Mouse (Mus musculus) C2C12 (cell line): ENCODE results near the gene Fam173a. TPM values are rescaled to one million over a fixed set of nuclear protein-coding genes. Genes with fewer than 3 reads are reported as not detected.
A peak's percentile ranks its signal among the peaks of the same experiment; 100 is the strongest.

Experiments
- H3K27me3 ChIP-seq: one replicate; pipeline ENCODE4 v1.6.1; 2011; ENCODE audit not compliant: control insufficient read depth, insufficient read depth, insufficient read length
- H3K36me3 ChIP-seq: one replicate; pipeline ENCODE4 v1.6.1; 2011; ENCODE audit not compliant: control insufficient read depth, insufficient read depth
- H3K4me3 ChIP-seq: one replicate; pipeline ENCODE4 v1.5.1; 2011; ENCODE audit warnings: mild to moderate bottlenecking, control low read depth; ENCODE audit not compliant: poor library complexity, insufficient read depth, severe bottlenecking
- H3K79me2 ChIP-seq: one replicate; pipeline ENCODE4 v1.6.1; 2011; ENCODE audit not compliant: control insufficient read depth, insufficient read depth
- H3K79me3 ChIP-seq: one replicate; pipeline ENCODE4 v1.6.1; 2011; ENCODE audit warnings: low read depth, control low read depth
- H3ac ChIP-seq: one replicate; pipeline ENCODE3; 2011; ENCODE audit warnings: low read depth; ENCODE audit not compliant: control insufficient read depth, insufficient read length
- CEBPB ChIP-seq: IDR thresholded peaks from one replicate; pipeline ENCODE4 v1.6.1; 2011; ENCODE audit warnings: low read depth, mild to moderate bottlenecking, control low read depth, moderate library complexity
- CTCF ChIP-seq: IDR thresholded peaks from one replicate; pipeline ENCODE4 v1.5.1; 2011; ENCODE audit not compliant: control insufficient read depth, insufficient read depth, insufficient read length
- FOSL1 ChIP-seq: IDR thresholded peaks from one replicate; pipeline ENCODE4 v1.8.0; 2011; ENCODE audit warnings: mild to moderate bottlenecking, low read length; ENCODE audit not compliant: poor library complexity, insufficient read depth, severe bottlenecking
- MAX ChIP-seq: IDR thresholded peaks from one replicate; pipeline ENCODE4 v1.6.1; 2011; ENCODE audit warnings: mild to moderate bottlenecking, control low read depth
- MYOD1 ChIP-seq: IDR thresholded peaks from one replicate; pipeline ENCODE4 v1.6.1; 2011; ENCODE audit warnings: low read depth; ENCODE audit not compliant: control insufficient read depth, insufficient read length
- MYOG ChIP-seq: IDR thresholded peaks from one replicate; pipeline ENCODE4 v1.6.1; 2011; ENCODE audit not compliant: control insufficient read depth, insufficient read length; ENCODE audit errors: extremely low read depth
- USF1 ChIP-seq: IDR thresholded peaks from one replicate; pipeline ENCODE4 v1.6.1; 2011; ENCODE audit warnings: low read depth, mild to moderate bottlenecking, control low read depth, moderate library complexity
- polyA plus RNA-seq: library from polyadenylated mRNA; unstranded; fragments of >200 nt; fragmentation: generic; extraction: Trizol; gene quantifications from one replicate; pipeline ENCODE4 v1.2.1, GENCODE M21; 2012; ENCODE audit warnings: missing spikeins

The Fam173a gene
- polyA plus RNA-seq, 1 experiment: 46.0 TPM

DNA sequence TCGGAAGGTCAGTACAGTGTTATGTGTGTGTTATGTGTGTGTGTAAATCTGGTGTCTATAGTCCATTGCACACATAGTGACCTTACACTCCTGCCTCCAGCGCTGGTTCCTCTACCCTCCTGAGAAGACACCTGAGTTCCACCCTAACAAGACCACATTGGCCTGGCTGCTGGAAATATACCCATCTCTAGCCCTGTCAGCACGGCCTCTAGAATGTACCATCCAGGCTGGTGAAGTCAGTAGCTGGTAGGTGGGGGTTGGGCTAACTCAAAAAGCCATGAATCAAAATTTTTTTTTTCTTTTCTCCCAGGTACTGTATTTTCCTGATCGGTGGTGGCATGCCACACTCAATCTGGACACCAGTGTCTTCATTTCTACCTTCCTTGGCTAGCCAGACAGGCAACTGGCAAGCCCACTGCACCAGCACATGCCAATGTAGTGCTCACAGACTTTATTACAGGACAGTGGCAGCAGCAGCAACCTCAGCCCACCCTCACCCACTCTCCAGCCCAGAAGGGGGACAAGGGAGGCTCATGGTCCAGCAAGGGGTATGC is 37.6 kb upstream of the Fam173a start:
- Histone ChIP-seq H3K36me3 (peaks cover 27% of the 10 kb centered on the region), H3K79me2 (peaks cover 48% of the 10 kb centered on the region), H3ac (no peak overlapping the region), H3K4me3 (no peak overlapping the region), H3K27me3 (no peaks in the 10 kb centered on the region), H3K79me3 (peaks cover 27% of the 10 kb centered on the region)
- TF ChIP-seq CTCF: no peak
- no peak for TF ChIP-seq MYOG
- TF ChIP-seq MAX: no peak
- no peak for TF ChIP-seq USF1
- no peak for TF ChIP-seq MYOD1
- no peak for TF ChIP-seq FOSL1
- TF ChIP-seq CEBPB: no peak

GRCm38 (mm10) chr17:25829558-25830017 is 36.9 kb upstream of the Fam173a start:
- peaks cover 46% of the 10 kb centered on the region for H3K79me2 ChIP-seq
- H3K36me3 ChIP-seq: peaks cover 24% of the 10 kb centered on the region
- peak overlapping the region; percentile 46 for H3ac ChIP-seq
- no peak for TF ChIP-seq MAX
- no peak for TF ChIP-seq CEBPB
- TF ChIP-seq FOSL1: no peak
- TF ChIP-seq USF1: no peak
- H3K4me3 ChIP-seq: no peak overlapping the region
- no peaks in the 10 kb centered on the region for H3K27me3 ChIP-seq
- peaks cover 27% of the 10 kb centered on the region for H3K79me3 ChIP-seq

DNA sequence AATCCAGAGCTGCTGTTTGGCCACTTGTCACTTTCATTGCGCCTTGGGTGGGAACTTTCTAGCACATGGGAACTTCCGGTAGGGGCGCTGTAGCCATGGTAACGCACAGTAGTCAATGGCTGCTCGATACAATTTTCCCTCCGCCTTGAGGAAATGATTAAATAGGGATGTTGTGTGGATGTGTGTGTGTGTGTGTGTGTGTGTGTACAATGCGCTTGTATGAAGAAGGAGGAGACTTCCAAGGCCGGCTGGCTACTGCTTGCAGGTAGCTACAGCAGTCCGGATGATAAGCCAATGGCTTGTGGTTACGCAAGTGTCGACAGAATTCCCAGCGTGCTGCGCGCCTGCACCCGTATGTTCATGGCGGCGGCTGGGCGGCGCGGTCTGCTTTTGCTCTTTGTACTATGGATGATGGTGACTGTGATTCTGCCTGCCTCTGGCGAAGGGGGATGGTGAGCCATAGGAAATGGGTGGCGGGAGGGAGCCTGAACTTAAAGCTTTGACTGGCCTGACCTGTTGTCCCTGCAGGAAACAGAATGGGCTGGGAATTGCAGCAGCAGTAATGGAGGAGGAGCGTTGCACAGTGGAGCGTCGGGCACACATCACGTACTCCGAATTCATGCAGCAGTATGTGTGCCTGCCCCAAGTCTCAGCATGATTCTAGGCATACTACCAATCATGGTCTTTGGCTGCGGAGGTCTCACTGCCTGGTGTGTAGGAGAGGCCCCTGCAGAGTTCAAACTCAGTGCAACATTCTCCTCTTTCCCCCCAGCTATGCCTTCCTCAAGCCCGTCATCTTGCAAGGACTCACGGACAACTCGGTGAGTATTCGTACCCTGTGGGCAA is 36.2 kb upstream of the Fam173a start, which contains the start of gene Jmjd8:
Jmjd8 (plus strand) TSS at position 156 of the 846 bp plus-strand sequence.
- TF ChIP-seq FOSL1 (no peak), MAX (no peak), CTCF (no peak), MYOG (no peak), CEBPB (peak; percentile 67), MYOD1 (no peak), USF1 (no peak)
- Histone ChIP-seq H3K27me3 (no peaks in the 10 kb centered on the region), H3ac (peak within 1 kb of the TSS; percentile 46), H3K79me2 (peaks cover 46% of the 10 kb centered on the region), H3K4me3 (peak within 1 kb of the TSS; percentile 23), H3K79me3 (peaks cover 23% of the 10 kb centered on the region), H3K36me3 (peaks cover 24% of the 10 kb centered on the region)

GRCm38 (mm10) chr17:25828223-25828594 is 35.5 kb upstream of the Fam173a start:
- Histone ChIP-seq H3K79me2 (peaks cover 42% of the 10 kb centered on the region), H3K79me3 (peaks cover 19% of the 10 kb centered on the region), H3ac (no peak overlapping the region), H3K27me3 (no peaks in the 10 kb centered on the region), H3K36me3 (peaks cover 24% of the 10 kb centered on the region), H3K4me3 (no peak overlapping the region)
- no peak for TF ChIP-seq MYOG
- TF ChIP-seq MAX: no peak
- no peak for TF ChIP-seq CTCF
- no peak for TF ChIP-seq FOSL1
- no peak for TF ChIP-seq USF1
- no peak for TF ChIP-seq CEBPB
- no peak for TF ChIP-seq MYOD1

GRCm38 (mm10) chr17:25827546-25828222 is 35.0 kb upstream of the Fam173a start:
- no peaks in the 10 kb centered on the region for H3K27me3 ChIP-seq
- no peak for TF ChIP-seq MYOG
- TF ChIP-seq CTCF: no peak
- no peak for TF ChIP-seq CEBPB
- TF ChIP-seq MYOD1: no peak
- no peak for TF ChIP-seq USF1
- no peak for TF ChIP-seq MAX
- no peak for TF ChIP-seq FOSL1
- H3ac ChIP-seq: no peak overlapping the region
- peaks cover 41% of the 10 kb centered on the region for H3K79me2 ChIP-seq
- H3K79me3 ChIP-seq: peaks cover 19% of the 10 kb centered on the region
- H3K36me3 ChIP-seq: peaks cover 24% of the 10 kb centered on the region
- no peak overlapping the region for H3K4me3 ChIP-seq
